Mouse (Mus musculus): ENCODE data around the gene Dcaf10. TPM values are rescaled to one million over a fixed set of nuclear protein-coding genes. Genes with fewer than 3 reads are reported as not detected.
"Not testable (repeated sequence)": the region's sequence is repeated elsewhere in the genome, so short reads cannot be mapped to it uniquely, and the experiment has no call there.

Gene Dcaf10
- 10 to 100 TPM; 25.4 to 28.4 TPM for total RNA-seq (2021)
- long read RNA-seq, experiment 1, full-length matches to known transcripts = 21 of 30 reads
- long read RNA-seq, experiment 1, partial matches to known transcripts = 1 of 30 reads
- long read RNA-seq, experiment 1, other reads (novel, unspliced or antisense) = 8 of 30 reads
- long read RNA-seq, experiment 2, full-length matches to known transcripts = 11 of 15 reads
- long read RNA-seq, experiment 2, partial matches to known transcripts = 1 of 15 reads
- long read RNA-seq, experiment 2, other reads (novel, unspliced or antisense) = 3 of 15 reads

GRCm38 (mm10) chr4:45341669-45342249, at the start of gene Dcaf10:
Gene Dcaf10 (plus strand): TSS chr4:45342101.
- DNase-seq = peak; percentile 98

DNA sequence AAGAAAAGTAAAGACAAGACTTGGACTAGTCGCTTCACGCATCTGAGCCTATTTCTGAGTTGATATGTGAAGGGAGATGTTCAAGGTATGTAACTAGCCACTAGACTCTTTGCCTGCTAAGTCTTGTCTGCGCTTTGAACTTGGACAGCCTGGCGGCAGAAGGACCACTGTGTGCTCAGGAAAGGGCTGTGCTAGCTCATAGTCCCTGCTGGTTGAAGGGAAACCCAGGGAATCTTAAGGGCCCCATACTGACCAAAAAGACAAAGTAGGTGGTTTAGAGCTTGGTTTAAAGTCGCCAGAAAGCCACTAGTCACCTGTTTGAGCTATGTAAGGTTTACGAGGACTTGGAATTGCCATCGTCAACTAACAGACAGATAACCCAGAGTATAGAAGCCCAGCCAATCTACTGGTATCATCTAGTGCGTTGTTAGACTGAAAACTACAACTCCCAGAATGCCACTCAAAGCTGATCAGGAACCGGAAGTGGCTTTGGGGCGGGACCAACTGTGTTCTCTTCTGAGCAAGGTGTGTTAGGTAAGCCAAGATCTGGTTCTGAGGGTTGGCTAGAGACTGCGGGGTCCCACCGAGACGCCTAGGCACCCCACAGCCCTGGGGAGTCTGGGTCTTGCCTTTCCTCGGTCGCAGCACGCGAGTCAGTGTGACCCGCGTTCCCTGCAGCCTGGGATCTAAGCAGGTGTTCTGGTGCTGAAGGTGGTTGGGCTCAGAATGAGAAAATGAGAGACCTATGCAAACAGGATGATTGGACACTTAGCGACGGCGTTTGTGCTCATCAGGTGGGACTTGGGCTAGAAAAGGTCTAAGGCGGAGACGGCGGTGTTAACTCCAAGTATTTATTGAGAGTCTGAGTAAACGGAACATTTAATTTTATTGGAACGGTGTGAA, 45.0 kb upstream of the Dcaf10 start, which contains the start of gene Trmt10b:
TSS of gene Trmt10b (plus strand) at position 466 of the 903 bp plus-strand sequence.
- peak; percentile 72 for DNase-seq

GRCm38 (mm10) chr4:45305536-45305935, 36.4 kb upstream of the Dcaf10 start:
- DNase-seq = no peak

GRCm38 (mm10) chr4:45308046-45308445, 33.9 kb upstream of the Dcaf10 start:
- no peak for DNase-seq

DNA sequence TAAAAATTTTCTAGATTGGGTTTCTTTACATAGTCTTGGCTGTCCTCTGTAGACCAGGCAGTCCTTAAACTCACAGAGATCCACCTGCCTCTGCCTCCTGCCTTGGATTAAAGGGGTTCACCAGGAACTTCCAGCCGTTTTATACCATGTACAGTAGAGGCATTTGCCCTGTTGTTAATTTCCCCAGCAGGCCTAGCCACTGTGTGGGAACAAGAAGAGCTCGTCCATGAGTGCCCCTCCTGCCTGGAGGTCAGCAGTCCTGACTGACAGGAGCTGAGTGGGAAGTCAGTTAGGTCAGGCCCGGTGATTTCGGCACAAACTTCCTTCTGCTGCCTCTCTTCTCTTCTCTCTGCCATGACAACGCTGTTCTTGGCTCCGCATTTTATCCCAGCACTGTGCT, 33.3 kb upstream of the Dcaf10 start:
- no peak for DNase-seq

DNA sequence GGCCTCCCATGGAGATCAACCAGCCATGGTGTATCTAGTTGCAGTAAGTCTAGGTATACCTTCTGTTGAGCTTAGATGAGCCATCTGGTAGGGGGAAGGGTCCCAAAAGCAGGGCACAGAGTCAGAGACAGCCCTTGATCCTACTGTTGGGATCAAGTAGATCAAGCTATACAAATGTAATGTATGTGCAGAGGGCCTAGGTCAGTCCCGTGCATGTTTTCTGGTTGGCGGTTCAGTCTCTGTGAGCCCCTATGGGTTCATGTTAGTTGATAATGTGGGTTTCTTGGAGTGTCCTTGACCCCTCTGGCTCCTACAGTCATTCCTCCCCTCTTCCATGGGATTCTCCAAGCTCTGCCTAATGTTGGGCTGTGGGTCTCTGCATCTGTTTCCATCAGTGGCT, 30.8 kb upstream of the Dcaf10 start:
- DNase-seq = no peak

DNA sequence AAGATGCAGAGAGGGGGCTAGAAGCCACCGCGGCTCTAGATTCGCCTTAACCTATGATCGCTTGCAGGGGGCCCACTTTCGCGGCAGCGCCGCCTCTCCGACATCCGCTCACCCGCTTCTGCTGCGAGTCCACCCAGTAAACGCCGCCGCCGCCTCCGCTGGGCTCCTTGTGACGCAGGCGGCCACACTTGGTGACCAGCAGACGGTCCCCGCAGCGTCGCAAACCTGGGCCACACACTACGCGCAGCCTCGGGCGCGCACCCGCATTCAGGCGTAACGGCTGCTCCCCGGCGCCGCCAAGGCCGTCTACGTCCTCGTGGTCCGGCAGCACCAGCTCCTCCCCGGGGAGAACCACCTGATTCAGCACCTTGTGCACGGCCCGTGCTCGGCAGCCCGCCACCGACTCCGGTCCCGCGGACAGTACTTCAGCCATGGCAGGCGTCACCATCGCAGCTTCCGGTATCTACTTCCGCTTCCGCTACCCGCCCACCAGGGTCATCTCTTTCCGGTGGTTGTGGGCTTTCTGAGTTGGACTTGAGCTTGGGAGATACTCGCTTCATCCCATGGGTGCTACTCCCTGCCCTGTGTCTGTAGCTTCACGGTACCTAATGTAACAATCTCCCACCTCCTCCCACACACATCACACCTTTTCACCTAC, 21.6 kb upstream of the Dcaf10 start:
- peak; percentile 91 for DNase-seq

DNA sequence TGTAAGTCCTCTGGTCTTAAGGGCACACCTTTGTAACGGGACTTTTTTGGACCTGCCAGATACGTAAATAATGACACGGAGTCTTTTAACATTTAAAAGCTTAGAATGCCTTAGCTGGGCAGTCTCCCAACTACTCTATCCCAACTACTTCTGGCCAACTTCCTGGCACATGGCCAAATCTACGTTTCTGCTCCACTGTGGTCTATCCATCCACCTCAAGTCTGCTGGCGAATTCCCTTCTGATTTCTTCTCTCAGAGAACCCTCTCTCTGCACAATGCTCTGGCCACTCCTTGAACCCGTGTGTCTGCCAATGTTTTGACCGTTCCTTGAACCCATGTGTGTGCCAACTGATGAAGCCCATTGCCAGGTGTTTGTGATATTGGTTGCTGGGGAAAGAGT, 10.8 kb upstream of the Dcaf10 start:
- DNase-seq = peak; percentile 50

- DNase-seq = no peak
These were observed 9.4 kb upstream of the Dcaf10 start for GRCm38 (mm10) chr4:45332466-45332865.

- DNase-seq = no peak
These were observed 675 bp upstream of the Dcaf10 start for GRCm38 (mm10) chr4:45341226-45341625.

DNA sequence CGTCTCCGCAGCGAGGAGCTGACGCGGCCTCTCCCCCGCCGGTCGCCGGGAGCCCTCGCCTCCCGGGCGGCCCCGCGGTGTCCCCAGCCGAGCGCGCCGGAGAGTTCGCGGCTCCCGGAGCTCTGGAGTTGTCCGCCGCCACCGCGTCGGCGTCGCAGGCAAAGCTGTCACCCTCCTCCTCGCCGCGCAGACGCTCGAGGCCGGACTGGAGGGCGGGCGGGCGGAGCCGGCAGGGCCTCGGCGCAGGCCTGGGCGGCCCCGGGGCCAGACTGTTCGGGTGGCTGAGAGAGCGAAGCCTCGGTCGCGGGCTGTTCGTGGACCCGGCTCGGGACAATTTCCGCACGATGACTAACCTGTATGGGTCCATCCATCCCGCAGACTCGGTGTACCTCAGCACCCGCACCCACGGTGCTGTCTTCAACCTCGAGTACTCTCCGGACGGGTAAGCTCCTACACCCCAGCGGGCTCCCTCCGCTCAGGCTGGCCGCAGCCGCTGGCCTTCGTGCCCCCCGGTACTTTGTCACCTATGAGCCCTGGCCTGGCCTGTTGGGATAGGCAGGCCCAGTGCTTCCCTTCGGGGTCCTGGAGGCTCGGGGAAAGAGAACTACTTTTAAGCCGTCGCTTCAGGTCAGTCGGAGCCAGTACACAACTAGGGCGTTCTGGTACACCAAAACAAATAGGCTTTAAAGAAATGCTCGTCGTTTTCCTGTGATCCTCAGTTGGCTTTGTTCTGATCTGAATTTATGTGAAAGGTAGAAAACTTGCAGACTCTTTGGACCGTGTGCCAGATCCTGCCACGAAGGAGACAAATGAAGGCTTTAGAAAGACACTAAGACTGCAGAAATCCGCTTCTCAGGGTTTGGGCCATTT, 620 bp downstream of the Dcaf10 start, which contains the start of gene Exosc3:
TSS of gene Exosc3 (minus strand) at position 447 of the 870 bp plus-strand sequence.
- peak; percentile 73 for DNase-seq

- DNase-seq = no peak
These were observed 14.8 kb downstream of the Dcaf10 start for GRCm38 (mm10) chr4:45356653-45357052.

GRCm38 (mm10) chr4:45371261-45371660, 29.4 kb downstream of the Dcaf10 start:
- DNase-seq = no peak

DNA sequence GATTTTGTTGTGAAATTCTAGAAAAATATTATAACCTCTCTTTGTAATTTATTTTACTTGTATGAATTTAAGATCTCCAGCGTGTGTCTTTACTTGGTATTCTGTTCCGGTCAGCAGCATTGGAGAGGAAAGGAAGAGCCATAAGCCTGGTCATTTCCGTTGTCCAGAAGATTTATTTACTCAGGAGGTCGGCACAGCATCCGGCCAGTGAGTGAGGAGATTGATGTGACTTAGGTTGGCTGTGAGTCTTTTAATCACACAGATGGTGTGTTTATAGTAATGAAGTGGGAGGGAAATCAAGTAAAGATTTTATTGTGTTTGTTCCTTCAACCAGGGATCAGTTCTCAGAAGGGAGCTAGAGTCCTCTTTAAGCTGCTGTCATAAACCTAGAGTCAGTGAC, 33.0 kb downstream of the Dcaf10 start:
- DNase-seq = no peak

GRCm38 (mm10) chr4:45376573-45376972, 34.7 kb downstream of the Dcaf10 start:
- peak; percentile 12 for DNase-seq

- not testable (repeated sequence) for DNase-seq
These were observed 39.1 kb downstream of the Dcaf10 start for GRCm38 (mm10) chr4:45380903-45381580.

DNA sequence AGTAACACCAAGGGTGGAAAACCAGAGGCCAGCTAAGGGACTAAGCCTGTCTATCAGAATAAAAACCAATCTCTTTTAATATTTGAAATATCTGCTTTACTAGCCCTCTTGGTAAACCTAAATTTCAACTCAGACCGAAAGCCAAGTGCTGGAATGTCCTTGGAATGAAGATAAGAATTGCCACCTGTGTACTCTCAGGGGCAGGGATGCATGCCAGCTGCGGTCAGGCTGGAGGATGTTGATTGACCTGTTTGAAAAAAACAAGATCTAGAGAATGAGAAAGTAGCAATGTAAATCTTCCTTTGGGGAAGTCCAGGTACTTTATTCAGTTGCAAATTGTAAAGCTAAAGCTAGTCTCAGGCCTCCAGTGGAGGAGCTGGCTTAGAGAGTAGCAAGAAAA, 40.2 kb downstream of the Dcaf10 start:
- DNase-seq = not testable (repeated sequence)

DNA sequence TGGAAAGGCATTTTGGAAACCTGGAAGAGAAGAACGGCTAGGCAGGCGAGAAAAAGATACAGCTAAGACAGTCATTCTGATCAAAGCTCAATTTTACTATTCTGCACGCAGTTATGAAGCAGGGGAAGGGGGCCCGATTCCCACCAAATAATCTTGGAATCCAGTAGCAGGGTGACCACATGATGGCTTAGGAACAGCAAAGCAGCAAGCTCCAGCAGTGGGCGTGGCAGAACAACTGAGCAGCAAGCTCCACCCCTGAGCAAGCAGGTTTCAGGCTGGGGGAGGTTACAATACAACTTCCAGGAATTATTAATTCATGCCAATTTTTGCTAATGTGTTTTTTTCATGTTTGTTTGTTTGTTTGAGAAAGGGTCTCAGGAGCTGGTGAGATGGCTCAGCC, 45.4 kb downstream of the Dcaf10 start:
- not testable (repeated sequence) for DNase-seq

GRCm38 (mm10) chr4:45392099-45392498, 50.2 kb downstream of the Dcaf10 start:
- DNase-seq = no peak

DNA sequence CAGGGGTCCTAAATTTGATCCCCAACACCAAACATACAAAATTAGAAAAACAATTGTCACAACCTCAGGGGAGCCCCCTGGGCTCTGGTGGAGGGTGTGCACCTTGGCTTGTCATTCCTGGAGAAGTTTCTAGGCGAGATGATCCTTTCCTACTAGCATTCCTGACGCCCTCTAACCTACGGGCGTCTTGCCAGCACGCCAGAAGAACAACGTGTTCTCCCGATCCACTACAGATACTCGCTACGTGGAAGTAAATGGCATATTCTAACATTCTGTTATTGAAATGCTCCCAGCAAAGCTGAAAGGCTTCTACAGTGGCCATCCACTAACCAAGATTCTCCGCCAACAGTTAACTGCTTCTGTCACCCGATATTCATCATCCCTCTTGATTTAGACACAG, 50.7 kb downstream of the Dcaf10 start:
- no peak for DNase-seq

GRCm38 (mm10) chr4:45392994-45393393, 51.1 kb downstream of the Dcaf10 start:
- no peak for DNase-seq
